Mouse (Mus musculus): Measurements from ENCODE around the gene Cacng4.

Gene Cacng4

DNA sequence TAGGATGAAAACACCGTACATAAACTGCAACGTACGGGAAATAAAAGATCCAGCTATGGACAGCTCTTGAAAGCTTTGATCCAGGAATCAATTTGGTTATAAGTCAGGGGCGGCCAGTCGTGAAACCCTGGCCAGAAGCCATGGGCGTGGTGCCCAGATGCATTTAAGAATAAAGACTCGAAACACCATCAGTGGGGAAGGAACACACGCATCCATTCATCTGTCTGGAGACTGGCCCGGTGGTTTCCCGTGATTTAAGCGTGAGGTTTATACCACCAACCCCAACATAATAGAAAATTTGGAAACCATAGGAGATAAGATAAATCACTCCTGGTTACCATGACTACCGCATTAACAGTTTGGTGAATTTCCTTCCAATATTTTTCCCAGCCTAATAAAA lies 16.9 kb downstream of the Cacng4 start:
- DNase-seq (ENCODE audit: inconsistent age in 2 of 2, low spot score in 1 of 2), result no peak

DNA sequence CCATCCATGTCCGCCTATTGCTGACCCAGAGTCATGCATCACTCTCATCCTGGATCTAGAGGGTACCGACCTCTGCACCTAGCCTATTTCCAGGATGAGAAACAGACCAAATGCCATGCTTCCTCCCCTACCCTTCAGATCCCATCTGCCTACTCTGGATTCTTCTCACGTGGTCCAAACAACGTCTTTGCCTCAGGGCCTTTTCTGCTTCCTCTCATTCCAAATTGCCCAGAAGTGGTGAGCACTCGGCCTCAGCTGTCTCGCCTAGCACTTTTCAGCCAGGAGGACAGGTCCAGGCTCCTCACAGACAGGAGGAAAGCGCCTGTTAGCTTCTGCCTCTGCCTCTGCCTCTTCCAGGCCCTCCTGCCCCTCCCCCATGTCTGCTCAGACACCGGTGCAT lies 21.0 kb downstream of the Cacng4 start:
- no peak for DNase-seq (ENCODE audit: inconsistent age in 2 of 2, low spot score in 1 of 2)

DNA sequence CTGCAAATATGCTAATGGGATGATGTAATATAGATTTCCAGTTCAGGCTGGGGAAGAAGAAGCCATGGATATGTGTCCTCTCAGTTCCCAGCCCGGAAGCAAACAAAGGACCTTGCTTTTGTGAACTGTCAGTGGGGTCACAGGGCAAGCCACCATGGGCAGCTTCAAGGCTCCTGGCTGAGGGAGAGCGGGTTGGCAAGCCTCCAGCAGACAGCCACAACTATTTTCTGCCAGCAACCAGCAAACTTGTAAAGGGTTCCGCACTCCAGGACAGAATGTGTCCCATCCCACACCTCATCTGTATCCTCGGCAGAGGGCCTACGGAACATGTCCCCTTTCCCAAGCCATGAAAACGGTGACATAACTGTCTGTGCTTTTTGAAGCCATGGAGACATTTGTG lies 22.4 kb downstream of the Cacng4 start:
- DNase-seq (ENCODE audit: inconsistent age in 2 of 2, low spot score in 1 of 2), result peak; percentile 28 to 62

- DNase-seq (ENCODE audit: inconsistent age in 2 of 2, low spot score in 1 of 2), result no peak
Measured at GRCm38 (mm10) chr11:107768361-107768760, 26.0 kb downstream of the Cacng4 start.

DNA sequence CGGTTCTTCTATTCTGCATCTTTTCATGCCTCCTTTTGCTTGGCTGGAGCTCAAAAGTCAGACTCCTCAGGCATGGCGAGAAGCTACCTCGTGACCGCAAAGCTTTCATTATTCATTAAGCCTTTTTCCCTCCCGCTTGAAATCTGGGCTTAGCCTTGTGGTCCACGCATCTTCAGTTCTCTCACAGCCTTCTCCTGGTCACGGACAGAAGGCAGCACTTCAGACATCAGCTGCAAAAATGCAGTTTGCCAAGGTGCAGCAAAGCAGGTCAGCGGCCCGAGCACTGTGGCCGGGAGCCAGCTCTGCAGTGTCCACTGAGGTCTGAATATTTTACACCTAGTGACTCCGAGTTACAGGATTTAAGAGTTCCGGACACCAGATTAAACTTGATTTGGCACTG lies 27.4 kb downstream of the Cacng4 start:
- DNase-seq (ENCODE audit: inconsistent age in 2 of 2, low spot score in 1 of 2), result no peak

- no peak for DNase-seq (ENCODE audit: inconsistent age in 2 of 2, low spot score in 1 of 2)
Measured at GRCm38 (mm10) chr11:107762688-107763460, 31.5 kb downstream of the Cacng4 start.

- DNase-seq (ENCODE audit: inconsistent age in 2 of 2, low spot score in 1 of 2), result no peak
Measured at GRCm38 (mm10) chr11:107761790-107762500, 32.4 kb downstream of the Cacng4 start.

- DNase-seq (ENCODE audit: inconsistent age in 2 of 2, low spot score in 1 of 2), result no peak
Measured at GRCm38 (mm10) chr11:107760001-107760400, 34.4 kb downstream of the Cacng4 start.

DNA sequence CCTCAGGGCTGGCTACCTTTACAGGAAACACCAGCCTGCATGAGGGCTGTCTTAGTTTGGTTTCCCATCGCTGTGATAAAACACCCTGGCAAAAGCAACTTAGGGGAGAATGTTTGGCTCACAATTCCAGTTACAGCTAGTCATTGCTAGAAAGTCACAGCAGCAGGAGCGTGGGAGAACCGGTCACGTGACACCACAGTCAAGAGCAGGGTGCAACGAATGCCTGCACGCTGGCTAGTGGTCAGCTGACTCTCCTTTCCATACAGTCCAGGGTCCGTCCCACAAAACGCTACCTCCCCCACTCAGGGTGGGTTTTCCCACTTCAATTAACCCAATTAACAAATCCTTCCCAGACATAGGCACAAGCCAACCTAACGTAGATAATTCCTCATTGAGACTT lies 34.8 kb downstream of the Cacng4 start:
- DNase-seq (ENCODE audit: inconsistent age in 2 of 2, low spot score in 1 of 2), result no peak

DNA sequence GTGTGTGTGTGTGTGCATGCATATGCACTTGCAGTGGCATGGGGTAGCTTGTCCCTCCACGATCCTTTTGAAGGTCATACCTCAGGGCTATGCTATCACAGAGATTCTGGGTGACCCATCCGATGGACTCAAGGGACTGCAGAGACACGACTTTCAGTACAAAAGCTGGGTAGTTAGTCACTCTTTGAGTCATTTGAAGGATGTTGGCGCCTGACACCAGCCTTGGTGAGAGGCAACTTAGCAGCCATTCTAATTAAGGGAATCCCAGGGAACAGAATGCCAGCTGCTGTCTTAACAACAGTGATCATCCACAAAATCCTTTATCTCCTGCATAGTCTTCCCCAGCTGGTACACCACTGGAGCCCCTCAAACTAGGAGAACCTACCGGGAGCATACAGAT lies 45.2 kb downstream of the Cacng4 start:
- no peak for DNase-seq (ENCODE audit: inconsistent age in 2 of 2, low spot score in 1 of 2)

- no peak for DNase-seq (ENCODE audit: inconsistent age in 2 of 2, low spot score in 1 of 2)
Measured at GRCm38 (mm10) chr11:107748243-107749035, 45.9 kb downstream of the Cacng4 start.

DNA sequence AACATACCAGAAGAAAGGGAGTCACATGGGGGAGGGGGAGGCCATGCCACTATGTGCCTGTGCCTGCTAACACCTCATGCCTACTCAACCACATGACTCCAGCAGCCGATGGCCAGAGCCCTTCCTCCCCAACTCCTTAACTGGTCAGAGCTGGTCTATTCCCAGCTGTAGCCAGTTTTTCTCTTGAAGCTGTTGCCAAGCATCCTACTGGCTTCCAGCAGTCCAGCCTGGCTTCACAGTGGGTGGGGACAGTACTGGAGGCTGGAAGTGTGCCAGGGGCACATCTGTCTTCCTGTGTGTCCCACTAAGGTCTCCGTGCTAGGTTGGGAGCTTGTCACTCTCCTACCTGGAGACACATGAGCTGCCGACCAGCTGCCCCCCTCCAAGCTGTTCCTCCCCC lies 51.3 kb downstream of the Cacng4 start:
- DNase-seq (ENCODE audit: inconsistent age in 2 of 2, low spot score in 1 of 2), result no peak

DNA sequence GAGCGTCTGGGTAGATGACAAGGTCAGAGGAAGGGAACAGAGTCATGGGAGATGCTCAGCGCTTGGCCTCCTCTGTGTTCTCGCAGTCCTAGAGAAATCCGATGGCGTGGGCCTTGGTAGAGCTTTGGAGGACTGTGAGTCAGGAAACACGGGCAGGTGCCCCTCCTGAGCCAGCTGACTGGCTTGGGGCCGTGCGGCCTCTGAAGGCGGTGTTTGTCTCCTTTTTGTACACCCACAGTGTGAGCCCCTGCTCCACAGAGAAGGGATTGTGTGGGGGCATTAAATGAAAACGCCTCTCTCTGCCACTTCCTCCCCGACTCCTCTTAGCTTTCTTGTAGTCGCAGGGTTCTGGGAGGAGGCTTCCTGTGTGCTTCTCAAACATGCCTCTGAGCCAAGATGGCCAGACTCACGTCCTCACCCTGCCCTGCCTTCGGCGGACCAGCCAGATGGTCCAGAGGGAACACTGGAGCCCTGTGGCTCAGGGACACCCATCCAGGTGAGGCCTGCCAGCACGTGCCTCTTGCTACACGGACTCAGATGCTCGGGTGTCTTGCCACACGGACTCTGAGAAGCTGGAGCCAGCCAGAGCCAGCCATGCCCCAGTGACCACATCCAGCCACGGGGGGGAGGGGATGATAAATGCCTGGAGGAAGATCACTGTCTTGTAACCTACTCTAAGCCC lies 55.8 kb downstream of the Cacng4 start:
- DNase-seq (ENCODE audit: inconsistent age in 2 of 2, low spot score in 1 of 2), result no peak

GRCm38 (mm10) chr11:107737886-107738285 lies 56.5 kb downstream of the Cacng4 start:
- no peak for DNase-seq (ENCODE audit: inconsistent age in 2 of 2, low spot score in 1 of 2)

- peak; percentile 23 to 52 for DNase-seq (ENCODE audit: inconsistent age in 2 of 2, low spot score in 1 of 2)
Measured at GRCm38 (mm10) chr11:107734133-107734532, 60.2 kb downstream of the Cacng4 start.

DNA sequence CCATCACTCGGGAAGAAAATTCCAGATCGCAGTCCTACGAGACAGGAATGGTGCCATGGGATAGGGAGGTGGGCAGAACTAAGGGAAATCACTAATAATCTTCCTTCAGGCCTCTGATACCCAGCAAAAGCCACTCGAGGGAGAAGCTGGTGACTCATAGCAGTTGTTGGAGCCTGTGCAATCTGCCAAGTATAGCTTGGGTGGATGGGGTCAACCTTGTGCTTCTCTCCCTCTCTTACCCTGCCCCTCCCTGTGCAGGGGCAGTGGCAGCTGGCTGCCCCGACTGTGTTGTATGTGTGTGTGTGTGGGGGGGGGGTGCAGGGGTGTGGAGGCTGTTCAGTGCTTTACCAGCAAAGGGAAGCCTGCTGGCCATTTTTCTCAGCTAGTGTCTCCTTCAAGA lies 62.9 kb downstream of the Cacng4 start:
- DNase-seq (ENCODE audit: inconsistent age in 2 of 2, low spot score in 1 of 2), result peak; percentile 18 to 68

GRCm38 (mm10) chr11:107730940-107731339 lies 63.4 kb downstream of the Cacng4 start:
- DNase-seq (ENCODE audit: inconsistent age in 2 of 2, low spot score in 1 of 2), result peak in 1 of 2 experiments; percentile 36

GRCm38 (mm10) chr11:107729141-107729540 lies 65.2 kb downstream of the Cacng4 start:
- DNase-seq (ENCODE audit: inconsistent age in 2 of 2, low spot score in 1 of 2), result peak in 1 of 2 experiments; percentile 57

- no peak for DNase-seq (ENCODE audit: inconsistent age in 2 of 2, low spot score in 1 of 2)
Measured at GRCm38 (mm10) chr11:107728073-107728863, 66.1 kb downstream of the Cacng4 start.

DNA sequence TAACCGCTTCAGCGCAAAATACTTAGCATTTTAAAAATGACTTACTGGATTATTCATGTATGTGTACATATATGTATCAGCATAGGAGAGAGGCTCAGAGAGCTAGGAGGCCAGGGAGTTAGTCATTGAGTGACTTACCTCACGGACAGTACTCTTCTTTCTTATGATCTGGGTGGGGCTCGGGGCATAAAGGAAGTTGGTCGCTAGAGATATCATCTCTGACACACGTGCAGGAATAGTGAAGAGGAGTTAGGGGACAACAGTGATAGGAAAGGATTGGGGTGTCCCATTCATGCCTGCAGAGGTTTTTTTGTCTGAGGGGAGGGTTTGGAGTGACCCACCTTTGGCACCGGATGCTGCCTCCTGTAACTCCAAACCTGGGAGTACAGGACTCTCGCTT lies 69.8 kb downstream of the Cacng4 start:
- DNase-seq (ENCODE audit: inconsistent age in 2 of 2, low spot score in 1 of 2), result no peak
